Mouse (Mus musculus) CH12.LX (cell line): ENCODE data around the gene Nwd1. TPM values are rescaled to one million over a fixed set of nuclear protein-coding genes. Genes with fewer than 3 reads are reported as not detected.

ENCODE experiments used
- DNase-seq: peaks from one replicate; pipeline ENCODE4 v3.0.0-alpha.2; 2013; ENCODE audit errors: extremely low read depth
- H3K27ac ChIP-seq: 2 replicates; pipeline ENCODE4 v1.5.1; 2012; ENCODE audit warnings: low read depth, mild to moderate bottlenecking, control low read depth, moderate library complexity; ENCODE audit not compliant: insufficient read depth
- H3K27me3 ChIP-seq: replicated peaks from 2 replicates; pipeline ENCODE3; 2012; ENCODE audit warnings: inconsistent platforms
- H3K36me3 ChIP-seq, 2 experiments: replicated peaks in 1 of 2; 2 replicates each; pipeline versions ENCODE3 to v1.6.1; 2012; ENCODE audit warnings: inconsistent platforms in 1 of 2, low read length in 1 of 2, mild to moderate bottlenecking in 1 of 2, mixed read lengths in 1 of 2, moderate library complexity in 1 of 2; ENCODE audit not compliant: control insufficient read depth in 1 of 2, insufficient read depth in 1 of 2
- H3K4me1 ChIP-seq, 2 experiments: 2 replicates each; pipeline ENCODE4 v1.6.1; 2012; ENCODE audit warnings: inconsistent platforms in 1 of 2, moderate library complexity in 1 of 2; ENCODE audit not compliant: insufficient read depth in 2 of 2, control insufficient read depth in 1 of 2
- H3K4me2 ChIP-seq: 2 replicates; pipeline ENCODE4 v1.6.1; 2012; ENCODE audit warnings: low read depth, mild to moderate bottlenecking, control low read depth; ENCODE audit not compliant: poor library complexity, insufficient read depth, severe bottlenecking
- H3K4me3 ChIP-seq, 3 experiments: fragments of 150-350 bp in 1 of 3; sonication (generic) in 1 of 3; replicated peaks in 1 of 3; 2 replicates each; pipeline versions ENCODE3 to v1.5.1; 2011 to 2012; ENCODE audit warnings: low read depth in 2 of 3, low read length in 2 of 3, mild to moderate bottlenecking in 2 of 3, moderate library complexity in 2 of 3, control low read depth in 1 of 3, improper control_type of control experiment in 1 of 3, inconsistent platforms in 1 of 3, mixed read lengths in 1 of 3; ENCODE audit not compliant: poor library complexity in 1 of 3
- H3K79me2 ChIP-seq: replicated peaks from 2 replicates; pipeline ENCODE4 v1.6.1; 2012; ENCODE audit warnings: mild to moderate bottlenecking, moderate library complexity; ENCODE audit not compliant: control insufficient read depth, poor library complexity, insufficient read depth, severe bottlenecking; ENCODE audit errors: extremely low read depth
- H3K9ac ChIP-seq: 2 replicates; pipeline ENCODE4 v1.6.1; 2012; ENCODE audit warnings: low read depth, mild to moderate bottlenecking, control low read depth, moderate library complexity; ENCODE audit not compliant: insufficient read depth
- H3K9me3 ChIP-seq: replicated peaks from 2 replicates; pipeline ENCODE3; 2012; ENCODE audit warnings: low read length, inconsistent platforms, mixed read lengths
- CHD2 ChIP-seq: IDR thresholded peaks from 2 replicates; pipeline ENCODE4 v1.6.1; 2011; ENCODE audit warnings: low read length, improper control_type of control experiment
- CTCF ChIP-seq, 2 experiments: IDR thresholded peaks in 1 of 2; conservative IDR thresholded peaks in 1 of 2; 2 replicates each; pipeline ENCODE4 v1.5.1; 2011 to 2012; ENCODE audit warnings: low read depth in 2 of 2, low read length in 2 of 2, improper control_type of control experiment in 1 of 2, inconsistent platforms in 1 of 2, mild to moderate bottlenecking in 1 of 2, moderate library complexity in 1 of 2
- EP300 ChIP-seq: IDR thresholded peaks from 2 replicates; pipeline ENCODE4 v1.6.1; 2011; ENCODE audit warnings: low read length, improper control_type of control experiment
- ETS1 ChIP-seq: conservative IDR thresholded peaks from 2 replicates; pipeline ENCODE4 v1.6.1; 2012; ENCODE audit warnings: low read depth, mild to moderate bottlenecking, inconsistent platforms, low read length, improper control_type of control experiment, moderate library complexity
- GABPA ChIP-seq: IDR thresholded peaks from 2 replicates; pipeline ENCODE4 v1.6.1; 2012; ENCODE audit warnings: low read depth, low read length, improper control_type of control experiment, inconsistent platforms; ENCODE audit not compliant: insufficient replicate concordance
- HCFC1 ChIP-seq: IDR thresholded peaks from 2 replicates; pipeline ENCODE4 v1.6.1; 2012; ENCODE audit warnings: low read depth, mild to moderate bottlenecking, inconsistent platforms, low read length, improper control_type of control experiment
- IRF4 ChIP-seq: IDR thresholded peaks from 2 replicates; pipeline ENCODE4 v1.6.1; 2014; ENCODE audit warnings: low read depth, mild to moderate bottlenecking, inconsistent platforms, low read length, improper control_type of control experiment
- KAT2A ChIP-seq: IDR thresholded peaks from 2 replicates; pipeline ENCODE4 v1.6.1; 2012; ENCODE audit warnings: low read length, improper control_type of control experiment, inconsistent platforms; ENCODE audit not compliant: insufficient replicate concordance
- MAFK ChIP-seq: IDR thresholded peaks from 2 replicates; pipeline ENCODE4 v1.6.1; 2011; ENCODE audit warnings: low read length, improper control_type of control experiment; ENCODE audit not compliant: insufficient replicate concordance
- MEF2A ChIP-seq: IDR thresholded peaks from 2 replicates; pipeline ENCODE4 v1.6.1; 2014; ENCODE audit warnings: low read depth, mild to moderate bottlenecking, inconsistent platforms, low read length, improper control_type of control experiment, borderline replicate concordance
- NELFE ChIP-seq: IDR thresholded peaks from 2 replicates; pipeline ENCODE4 v1.6.1; 2011; ENCODE audit warnings: low read depth, low read length, improper control_type of control experiment
- NRF1 ChIP-seq: IDR thresholded peaks from 2 replicates; pipeline ENCODE4 v1.6.1; 2014; ENCODE audit warnings: low read depth, mild to moderate bottlenecking, inconsistent platforms, low read length, improper control_type of control experiment, moderate library complexity
- POLR2A ChIP-seq: IDR thresholded peaks from 2 replicates; pipeline ENCODE4 v1.6.1; 2011; ENCODE audit warnings: low read depth, mild to moderate bottlenecking, improper control_type of control experiment, low read length
- RAD21 ChIP-seq: IDR thresholded peaks from 2 replicates; pipeline ENCODE4 v1.6.1; 2011; ENCODE audit warnings: low read depth, mild to moderate bottlenecking, low read length, improper control_type of control experiment, moderate library complexity
- RCOR1 ChIP-seq: conservative IDR thresholded peaks from 2 replicates; pipeline ENCODE4 v1.6.1; 2012; ENCODE audit warnings: low read depth, mild to moderate bottlenecking, inconsistent platforms, low read length, improper control_type of control experiment
- SMC3 ChIP-seq: IDR thresholded peaks from 2 replicates; pipeline ENCODE4 v1.6.1; 2011; ENCODE audit warnings: low read depth, low read length, improper control_type of control experiment
- TCF12 ChIP-seq: IDR thresholded peaks from 2 replicates; pipeline ENCODE4 v1.6.1; 2014; ENCODE audit warnings: low read depth, mild to moderate bottlenecking, inconsistent platforms, low read length, improper control_type of control experiment
- UBTF ChIP-seq: IDR thresholded peaks from 2 replicates; pipeline ENCODE4 v1.6.1; 2012; ENCODE audit warnings: low read depth, mild to moderate bottlenecking, inconsistent platforms, low read length, improper control_type of control experiment, moderate library complexity
- USF2 ChIP-seq: conservative IDR thresholded peaks from 2 replicates; pipeline ENCODE4 v1.6.1; 2011; ENCODE audit warnings: low read depth, low read length, improper control_type of control experiment
- ZC3H11A ChIP-seq: IDR thresholded peaks from 2 replicates; pipeline ENCODE4 v1.6.1; 2012; ENCODE audit warnings: low read depth, mild to moderate bottlenecking, inconsistent platforms, low read length, improper control_type of control experiment
- ZKSCAN1 ChIP-seq: IDR thresholded peaks from 2 replicates; pipeline ENCODE4 v1.6.1; 2012; ENCODE audit warnings: low read depth, inconsistent platforms, low read length, improper control_type of control experiment, borderline replicate concordance
- dilution Hi-C: fragments of 300-500 bp; cut with MboI; formaldehyde crosslinking; loops from 2 replicates; pipeline ENCODE4 v1.14.3; 2020; ENCODE audit warnings: low sequenced_read_pairs; ENCODE audit not compliant: extremely low pct_unique_long_range_greater_than_20kb, extremely low pct_ligation_motif_present
- in situ Hi-C: fragments of 300-500 bp; cut with MboI; formaldehyde crosslinking; loops from 3 replicates; pipeline ENCODE4 v1.14.3; 2019; ENCODE audit warnings: low sequenced_read_pairs, low pct_ligation_motif_present, low pct_unique_long_range_greater_than_20kb, mixed read lengths
- polyA plus RNA-seq: library from polyadenylated mRNA; unstranded; fragments of >175 nt; gene quantifications from 2 replicates; pipeline ENCODE4 v1.2.1, GENCODE M21; 2012; ENCODE audit warnings: low read depth; ENCODE audit not compliant: insufficient read length
- total RNA-seq, 2 experiments: library from RNA; depleted of rRNA; stranded (reverse); fragments of 300-350 nt in 1 of 2; fragments of >200 nt in 1 of 2; gene quantifications; 2 replicates each; pipeline ENCODE4 v1.2.3; 2012 to 2014

Gene Nwd1
- total and polyA plus RNA-seq, 3 experiments = 0.04 TPM; not detected in 2

DNA sequence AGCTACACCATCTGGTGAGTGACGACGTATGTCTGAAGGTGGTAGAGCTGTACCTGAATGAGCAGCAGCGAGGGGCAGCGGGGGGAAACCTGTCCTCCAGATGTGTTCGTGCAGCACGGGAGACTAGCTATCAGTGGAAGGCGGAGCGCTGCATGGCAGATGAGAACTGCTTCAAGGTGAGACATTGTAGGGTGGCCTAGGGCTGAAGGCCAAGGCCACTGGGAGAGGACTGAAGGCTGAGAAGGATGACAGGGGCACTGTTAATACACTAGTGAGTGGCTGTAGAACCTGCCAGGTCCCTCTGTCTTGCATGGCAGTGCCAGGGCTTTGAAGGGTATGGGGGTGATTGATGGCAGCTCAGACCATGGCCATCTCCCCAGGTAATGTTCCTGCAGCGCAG is 106.7 kb downstream of the Nwd1 start:
- DNase-seq = no peak
- dilution Hi-C loops = no loop called here
- peaks cover 84 to 92% of the 10 kb centered on the region in 2 experiments for H3K36me3 ChIP-seq

DNA sequence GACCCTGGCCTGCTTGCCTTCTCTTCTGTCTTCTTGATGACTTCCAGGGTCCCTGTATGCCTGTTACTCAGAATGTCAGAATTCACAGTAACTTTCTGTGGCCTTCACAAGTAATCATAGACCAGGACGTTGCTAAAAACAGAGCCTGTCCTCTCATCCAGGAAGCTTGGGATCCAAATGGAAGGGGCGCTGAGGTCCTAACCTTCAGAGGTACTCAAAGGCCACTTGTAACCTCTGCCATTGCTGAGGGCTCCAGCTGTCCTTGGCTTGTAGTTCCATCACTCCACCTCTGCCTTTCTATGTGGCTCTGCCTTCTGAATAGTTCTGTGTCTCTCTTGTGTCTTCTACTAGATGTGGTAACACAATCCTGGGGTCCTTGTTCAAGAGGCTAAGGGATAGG is 107.3 kb downstream of the Nwd1 start:
- TF ChIP-seq ETS1 (no peak), CTCF (conservative IDR thresholded peaks at IDR 0.05 in 1 of 2, IDR thresholded peaks at IDR 0.05 in 1 of 2; ENCODE audit: low read depth in 2 of 2, low read length in 2 of 2) (no peak), NELFE (no peak)
- dilution Hi-C loops = no loop called here
- Histone ChIP-seq H3K79me2 (no peaks in the 10 kb centered on the region), H3K4me1 (0 out of 4 replicates have a peak, but pooled peaks cover 0 to 4% of the 10 kb centered on the region in 2 experiments), H3K27me3 (no peaks in the 10 kb centered on the region), H3K4me3 (no peak overlapping the region), H3K27ac (no peak overlapping the region), H3K9ac (no peak overlapping the region), H3K9me3 (no peaks in the 10 kb centered on the region), H3K4me2 (no peak overlapping the region), H3K36me3 (peaks cover 77 to 91% of the 10 kb centered on the region in 2 experiments)
- DNase-seq = no peak
- in situ Hi-C loops = no loop called here

More for the DNA sequence above, 106.7 kb downstream of the Nwd1 start:
- H3K4me1 ChIP-seq = 0 out of 4 replicates have a peak, but pooled peaks cover 0 to 4% of the 10 kb centered on the region in 2 experiments
- no peaks in the 10 kb centered on the region for H3K27me3 ChIP-seq
- H3K4me3 ChIP-seq = no peak overlapping the region
- no peak overlapping the region for H3K9ac ChIP-seq
- H3K79me2 ChIP-seq = no peaks in the 10 kb centered on the region
- in situ Hi-C loops = no loop called here
- H3K9me3 ChIP-seq = no peaks in the 10 kb centered on the region
- TF ChIP-seq ZC3H11A (no peak), USF2 (no peak), HCFC1 (no peak), GABPA (no peak), RAD21 (no peak)
- H3K4me2 ChIP-seq = no peak overlapping the region
- H3K27ac ChIP-seq = no peak overlapping the region

DNA sequence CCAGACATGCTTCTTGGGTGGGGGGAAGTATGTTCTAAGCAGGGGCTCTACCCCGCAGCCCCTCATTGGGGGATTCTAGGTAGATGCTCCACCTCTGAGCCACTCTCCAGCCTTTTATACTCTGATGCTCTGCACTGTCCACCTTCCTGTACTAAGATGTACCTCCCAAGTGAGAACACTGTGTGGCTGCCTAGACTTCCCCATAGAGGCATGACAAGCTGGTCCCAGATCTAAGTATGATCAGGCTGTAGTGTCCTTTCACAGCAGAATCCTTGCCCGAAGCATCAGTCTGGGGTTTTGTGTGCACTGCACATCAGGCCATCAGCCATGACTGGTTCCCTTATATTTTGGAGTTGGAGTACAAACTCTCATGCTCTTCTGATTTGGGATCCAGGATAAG is 109.5 kb downstream of the Nwd1 start:
- H3K4me3 ChIP-seq = no peak overlapping the region
- no peaks in the 10 kb centered on the region for H3K9me3 ChIP-seq
- no peak overlapping the region for H3K9ac ChIP-seq
- no peaks in the 10 kb centered on the region for H3K79me2 ChIP-seq
- no peaks in the 10 kb centered on the region for H3K27me3 ChIP-seq
- H3K4me2 ChIP-seq = no peak overlapping the region
- peaks cover 55 to 87% of the 10 kb centered on the region in 2 experiments for H3K36me3 ChIP-seq
- DNase-seq = no peak
- H3K4me1 ChIP-seq = 0 out of 4 replicates have a peak, but pooled peaks cover 0 to 4% of the 10 kb centered on the region in 2 experiments
- TF ChIP-seq NRF1 (no peak), SMC3 (no peak), KAT2A (no peak), EP300 (no peak), RCOR1 (no peak), CTCF (conservative IDR thresholded peaks at IDR 0.05 in 1 of 2, IDR thresholded peaks at IDR 0.05 in 1 of 2; ENCODE audit: low read depth in 2 of 2, low read length in 2 of 2) (no peak), TCF12 (no peak), GABPA (no peak), UBTF (no peak), MEF2A (no peak), CHD2 (no peak), ZKSCAN1 (no peak), POLR2A (no peak), IRF4 (no peak), MAFK (no peak)
- dilution Hi-C loops (no loop called here), in situ Hi-C loops (no loop called here)
- no peak overlapping the region for H3K27ac ChIP-seq
